Mouse (Mus musculus) testis, adult 2 months (tissue): ENCODE results near the gene Fbxl22. TPM values are rescaled to one million over a fixed set of nuclear protein-coding genes. Genes with fewer than 3 reads are reported as not detected.

Source experiments
- H3K27ac ChIP-seq: fragments of 200-500 bp; 2 replicates; pipeline ENCODE4 v1.5.1; 2012; ENCODE audit warnings: low read depth, low read length; ENCODE audit not compliant: control insufficient read depth, insufficient read depth
- H3K27me3 ChIP-seq: fragments of 200-500 bp; 2 replicates; pipeline ENCODE4 v1.6.1; 2012; ENCODE audit warnings: mild to moderate bottlenecking, low read length, moderate library complexity; ENCODE audit not compliant: control insufficient read depth, insufficient read depth
- H3K36me3 ChIP-seq: fragments of 200-500 bp; 2 replicates; pipeline ENCODE4 v1.6.1; 2012; ENCODE audit warnings: mild to moderate bottlenecking, low read length; ENCODE audit not compliant: control insufficient read depth, insufficient read depth
- H3K4me1 ChIP-seq: fragments of 200-500 bp; 2 replicates; pipeline ENCODE4 v1.6.1; 2012; ENCODE audit warnings: low read length; ENCODE audit not compliant: control insufficient read depth, insufficient read depth
- H3K4me3 ChIP-seq: fragments of 200-500 bp; 2 replicates; pipeline ENCODE4 v1.5.1; 2012; ENCODE audit warnings: low read depth, mild to moderate bottlenecking, low read length, moderate library complexity, mixed read lengths; ENCODE audit not compliant: control insufficient read depth
- CTCF ChIP-seq: fragments of 200-500 bp; IDR thresholded peaks from 2 replicates; pipeline ENCODE4 v1.5.1; 2012; ENCODE audit warnings: low read depth, mild to moderate bottlenecking, inconsistent platforms, low read length, moderate library complexity; ENCODE audit not compliant: control insufficient read depth, insufficient read depth, insufficient replicate concordance
- POLR2A ChIP-seq: fragments of 200-500 bp; IDR thresholded peaks from 2 replicates; pipeline ENCODE4 v1.6.1; 2012; ENCODE audit warnings: low read depth, mild to moderate bottlenecking, inconsistent platforms, low read length, moderate library complexity; ENCODE audit not compliant: control insufficient read depth
- polyA plus RNA-seq: library from polyadenylated mRNA; depleted of rRNA; stranded (reverse); fragments of >200 nt; gene quantifications from 2 replicates; pipeline ENCODE4 v1.2.3, GENCODE M21; 2012

Gene Fbxl22
- polyA plus RNA-seq, 1 experiment, result 0.38 TPM

GRCm38 (mm10) chr9:66521595-66521994, 7.2 kb upstream of the Fbxl22 start:
- Histone ChIP-seq H3K27me3 (no peaks in the 10 kb centered on the region), H3K27ac (no peak overlapping the region), H3K4me3 (no peak overlapping the region), H3K4me1 (no peaks in the 10 kb centered on the region), H3K36me3 (no peaks in the 10 kb centered on the region; the same call in 1 of the 2 replicates)
- TF ChIP-seq POLR2A (no peak), CTCF (no peak)

- Histone ChIP-seq H3K36me3 (no peaks in the 10 kb centered on the region; the same call in 1 of the 2 replicates), H3K4me1 (no peaks in the 10 kb centered on the region), H3K27me3 (no peaks in the 10 kb centered on the region), H3K27ac (no peak overlapping the region), H3K4me3 (no peak overlapping the region)
- TF ChIP-seq POLR2A, result no peak
- no peak for TF ChIP-seq CTCF
Observed at GRCm38 (mm10) chr9:66520299-66520698, 5.9 kb upstream of the Fbxl22 start.

- no peak for TF ChIP-seq CTCF
- TF ChIP-seq POLR2A, result no peak
- Histone ChIP-seq H3K27me3 (no peaks in the 10 kb centered on the region), H3K36me3 (no peaks in the 10 kb centered on the region; the same call in 1 of the 2 replicates), H3K4me1 (peaks cover 5% of the 10 kb centered on the region), H3K27ac (no peak overlapping the region), H3K4me3 (no peak overlapping the region)
Observed at GRCm38 (mm10) chr9:66518901-66519300, 4.5 kb upstream of the Fbxl22 start.

GRCm38 (mm10) chr9:66518251-66518650, 3.9 kb upstream of the Fbxl22 start:
- Histone ChIP-seq H3K27ac (no peak overlapping the region), H3K4me1 (peaks cover 7% of the 10 kb centered on the region), H3K4me3 (no peak overlapping the region), H3K27me3 (no peaks in the 10 kb centered on the region), H3K36me3 (no peaks in the 10 kb centered on the region; the same call in 1 of the 2 replicates)
- no peak for TF ChIP-seq POLR2A
- TF ChIP-seq CTCF, result no peak

GRCm38 (mm10) chr9:66517746-66518145, 3.4 kb upstream of the Fbxl22 start:
- H3K27ac ChIP-seq, result no peak overlapping the region
- no peak overlapping the region for H3K4me3 ChIP-seq
- peaks cover 7% of the 10 kb centered on the region for H3K4me1 ChIP-seq
- no peak for TF ChIP-seq CTCF
- no peak for TF ChIP-seq POLR2A
- H3K27me3 ChIP-seq, result no peaks in the 10 kb centered on the region
- no peaks in the 10 kb centered on the region; the same call in 1 of the 2 replicates for H3K36me3 ChIP-seq

- Histone ChIP-seq H3K4me1 (peaks cover 14% of the 10 kb centered on the region), H3K4me3 (no peak overlapping the region), H3K27me3 (no peaks in the 10 kb centered on the region), H3K27ac (no peak overlapping the region), H3K36me3 (no peaks in the 10 kb centered on the region; the same call in 1 of the 2 replicates)
- no peak for TF ChIP-seq CTCF
Observed at GRCm38 (mm10) chr9:66516296-66516940, 2.0 kb upstream of the Fbxl22 start.

GRCm38 (mm10) chr9:66515680-66516210, 1.4 kb upstream of the Fbxl22 start:
- Histone ChIP-seq H3K4me1 (peaks cover 16% of the 10 kb centered on the region), H3K27me3 (no peaks in the 10 kb centered on the region)

More at GRCm38 (mm10) chr9:66515680-66516210, 1.4 kb upstream of the Fbxl22 start:
- Histone ChIP-seq H3K36me3 (no peaks in the 10 kb centered on the region; the same call in 1 of the 2 replicates), H3K27ac (no peak overlapping the region), H3K4me3 (no peak overlapping the region)
- no peak for TF ChIP-seq CTCF
